Mouse (Mus musculus): ENCODE data around the gene Casq2. TPM values are rescaled to one million over a fixed set of nuclear protein-coding genes. Genes with fewer than 3 reads are reported as not detected.

Gene Casq2
- total and polyA plus RNA-seq, 3 experiments = not detected

DNA sequence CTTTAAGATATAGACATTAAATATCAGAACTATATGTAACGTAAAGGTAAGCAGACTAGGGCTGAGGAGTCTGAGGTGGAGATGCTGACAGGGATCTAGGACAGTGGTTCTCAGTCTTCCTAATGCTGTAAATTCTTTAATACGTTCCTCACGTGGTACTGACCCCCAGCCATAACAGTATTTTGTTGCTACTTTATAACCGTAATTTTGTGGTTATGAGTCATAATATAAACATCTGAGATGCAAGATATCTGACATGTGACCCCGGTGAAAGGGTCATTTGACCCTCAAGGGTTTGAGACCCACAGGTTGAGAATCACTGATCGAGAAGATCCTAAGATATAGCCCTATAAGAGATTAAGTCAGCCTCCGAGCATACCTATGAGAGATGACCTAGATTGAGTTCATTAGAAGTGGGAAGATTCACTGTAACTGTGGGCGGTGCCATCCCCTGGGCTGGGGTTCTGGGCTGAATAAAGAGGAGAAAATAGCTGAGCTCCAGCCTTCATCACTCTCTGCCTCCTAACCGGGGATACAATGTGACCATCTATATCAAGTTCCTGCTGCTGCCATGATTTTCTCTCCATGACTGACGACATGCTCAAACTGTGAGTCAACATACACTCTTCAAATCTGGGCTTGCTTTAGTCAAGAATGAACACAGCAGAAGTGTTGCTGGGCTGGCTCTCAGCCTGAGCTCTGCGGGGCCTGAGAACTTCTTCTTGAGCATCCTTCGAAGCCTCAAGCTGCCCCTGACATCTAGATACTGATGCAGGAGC is 91.8 kb downstream of the Casq2 start:
- DNase-seq (ENCODE audit: low read depth, low spot score) = no peak
- Histone ChIP-seq H3K79me2 (ENCODE audit: control insufficient read depth, insufficient read depth, low read length, poor library complexity) (no peaks in the 10 kb centered on the region), H3K27me3 (ENCODE audit: control insufficient read depth in 1 of 2, insufficient read depth in 2 of 2, low read length in 2 of 2) (no peaks in the 10 kb centered on the region), H3K9me3 (replicated peaks; ENCODE audit: insufficient read depth, low read length) (no peaks in the 10 kb centered on the region), H3K4me1 (ENCODE audit: control insufficient read depth in 1 of 2, insufficient read depth in 2 of 2, low read length in 2 of 2) (no peaks in the 10 kb centered on the region), H3K36me3 (ENCODE audit: control insufficient read depth in 1 of 2, insufficient read depth in 2 of 2, low read length in 2 of 2) (no peaks in the 10 kb centered on the region), H3K4me3 (ENCODE audit: control insufficient read depth in 1 of 2, insufficient read depth in 1 of 2, low read depth in 2 of 2, low read length in 2 of 2) (no peak overlapping the region), H3K27ac (ENCODE audit: control insufficient read depth, low read depth, low read length) (no peak overlapping the region), H3K9ac (ENCODE audit: control insufficient read depth, low read depth, low read length, poor library complexity, severe bottlenecking) (no peak overlapping the region)
- TF ChIP-seq CTCF (IDR thresholded peaks at IDR 0.05 in 2 of 3, conservative IDR thresholded peaks at IDR 0.05 in 1 of 3; ENCODE audit: control insufficient read depth in 1 of 3, insufficient read depth in 1 of 3, low read depth in 2 of 3, low read length in 3 of 3, poor library complexity in 1 of 3, severe bottlenecking in 1 of 3) (no peak), BHLHE40 (IDR thresholded peaks at IDR 0.05; ENCODE audit: borderline replicate concordance, low read depth, low read length) (no peak), MAZ (IDR thresholded peaks at IDR 0.05; ENCODE audit: low read depth, low read length) (no peak), ETS1 (IDR thresholded peaks at IDR 0.05; ENCODE audit: low read depth, low read length) (no peak), NELFE (IDR thresholded peaks at IDR 0.05; ENCODE audit: low read depth, low read length) (no peak), MXI1 (IDR thresholded peaks at IDR 0.05; ENCODE audit: low read depth, low read length) (no peak), POLR2A (IDR thresholded peaks at IDR 0.05; ENCODE audit: control insufficient read depth in 1 of 2, insufficient read depth in 1 of 2, low read depth in 1 of 2, low read length in 2 of 2, poor library complexity in 1 of 2) (no peak), ZMIZ1 (IDR thresholded peaks at IDR 0.05; ENCODE audit: low read depth, low read length) (no peak), TCF12 (IDR thresholded peaks at IDR 0.05; ENCODE audit: low read depth, low read length) (no peak), POLR2AphosphoS2 (IDR thresholded peaks at IDR 0.05; ENCODE audit: low read length) (no peak), CHD1 (IDR thresholded peaks at IDR 0.05; ENCODE audit: low read depth, low read length) (no peak), MEF2A (IDR thresholded peaks at IDR 0.05; ENCODE audit: extremely low read depth, insufficient replicate concordance, low read depth, low read length, poor library complexity, severe bottlenecking) (no peak), RCOR1 (IDR thresholded peaks at IDR 0.05; ENCODE audit: low read depth, low read length) (no peak), GATA1 (IDR thresholded peaks at IDR 0.05; ENCODE audit: low read depth, low read length) (no peak), USF1 (IDR thresholded peaks at IDR 0.05; ENCODE audit: low read depth, low read length) (no peak), GABPA (IDR thresholded peaks at IDR 0.05; ENCODE audit: low read depth, low read length) (no peak), ZNF384 (IDR thresholded peaks at IDR 0.05; ENCODE audit: low read depth, low read length) (no peak), UBTF (IDR thresholded peaks at IDR 0.05; ENCODE audit: borderline replicate concordance, insufficient read depth, low read depth, low read length) (no peak), RAD21 (IDR thresholded peaks at IDR 0.05; ENCODE audit: low read depth, low read length) (no peak), CHD2 (IDR thresholded peaks at IDR 0.05; ENCODE audit: low read length) (no peak)

DNA sequence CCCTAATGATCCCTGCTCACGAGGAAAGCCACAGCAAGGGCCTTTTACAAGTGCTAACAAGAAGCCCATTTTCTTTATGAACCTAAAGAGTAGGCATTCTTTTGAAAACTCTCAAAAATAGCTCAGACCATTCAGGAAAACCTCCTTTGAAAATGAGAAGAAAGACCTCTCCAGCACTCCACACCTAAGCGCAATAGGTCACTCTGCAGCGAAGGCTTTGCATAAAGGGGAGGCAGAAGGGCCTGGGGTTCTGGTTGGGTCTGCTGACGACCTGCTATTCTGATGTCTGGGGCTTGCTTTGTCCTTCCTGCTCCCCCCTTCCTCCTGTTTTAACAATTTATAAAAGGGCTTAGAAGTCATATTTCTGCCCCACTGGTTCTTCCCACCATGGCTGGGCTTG is 93.7 kb downstream of the Casq2 start:
- Histone ChIP-seq H3K4me1 (ENCODE audit: control insufficient read depth in 1 of 2, insufficient read depth in 2 of 2, low read length in 2 of 2) (no peaks in the 10 kb centered on the region), H3K4me3 (ENCODE audit: control insufficient read depth in 1 of 2, insufficient read depth in 1 of 2, low read depth in 2 of 2, low read length in 2 of 2) (no peak overlapping the region), H3K27me3 (ENCODE audit: control insufficient read depth in 1 of 2, insufficient read depth in 2 of 2, low read length in 2 of 2) (no peaks in the 10 kb centered on the region), H3K79me2 (ENCODE audit: control insufficient read depth, insufficient read depth, low read length, poor library complexity) (no peaks in the 10 kb centered on the region), H3K36me3 (ENCODE audit: control insufficient read depth in 1 of 2, insufficient read depth in 2 of 2, low read length in 2 of 2) (no peaks in the 10 kb centered on the region), H3K9me3 (replicated peaks; ENCODE audit: insufficient read depth, low read length) (no peaks in the 10 kb centered on the region), H3K9ac (ENCODE audit: control insufficient read depth, low read depth, low read length, poor library complexity, severe bottlenecking) (no peak overlapping the region), H3K27ac (ENCODE audit: control insufficient read depth, low read depth, low read length) (no peak overlapping the region)
- TF ChIP-seq GABPA (IDR thresholded peaks at IDR 0.05; ENCODE audit: low read depth, low read length) (no peak), MAFK (IDR thresholded peaks at IDR 0.05; ENCODE audit: borderline replicate concordance, low read depth, low read length) (no peak), MAX (IDR thresholded peaks at IDR 0.05; ENCODE audit: low read length) (no peak)
- no peak for DNase-seq (ENCODE audit: low read depth, low spot score)

Data from MEL (cell line).